ENCODE assay signal across 9 mouse cellular contexts in the genomic region with DNA sequence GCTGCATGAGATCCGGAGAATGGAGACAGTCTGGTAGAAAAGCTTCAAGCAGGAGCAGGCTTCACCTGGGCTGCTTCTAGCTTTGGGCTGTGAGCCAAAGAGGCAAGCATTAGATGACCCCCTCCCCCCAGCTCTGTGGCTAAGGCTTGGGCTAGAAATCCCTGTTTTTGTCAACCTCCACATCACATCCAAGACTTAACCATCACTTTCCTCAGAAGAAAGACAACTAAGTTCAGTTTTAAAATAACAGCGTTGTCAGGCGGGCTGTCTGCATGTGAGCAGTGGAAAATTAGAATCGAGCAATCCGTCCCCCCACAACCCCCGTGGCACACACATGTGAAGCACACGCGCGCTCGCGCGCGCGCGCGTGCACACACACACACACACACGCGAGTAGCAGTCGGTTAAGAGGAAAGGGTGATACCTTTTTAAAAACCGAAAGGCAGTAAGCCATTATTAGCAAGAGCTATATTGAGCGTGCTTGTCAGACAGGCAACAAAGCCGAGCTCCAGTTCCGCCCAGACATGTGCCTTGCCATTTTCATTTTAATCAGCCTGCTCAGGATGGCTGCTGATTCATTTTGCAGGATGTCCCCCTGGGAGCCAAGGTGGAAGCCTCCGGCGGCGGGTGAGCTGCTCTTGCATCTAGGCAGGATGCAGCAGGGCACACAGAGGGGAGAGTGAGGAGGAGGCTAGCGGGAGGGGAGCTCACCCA. TPM values are rescaled to one million over a fixed set of nuclear protein-coding genes. Genes with fewer than 3 reads are reported as not detected.
DNase-seq lines count a peak whose midpoint lies in the region; ATAC-seq and TF ChIP-seq lines count a peak whose summit lies in the region.
"Had no signal": no experiment of that assay in that cellular context is flagged by ENCODE, and none has a peak within 500 bp of the region (broad histone marks: within the 10 kb centered on the region; RNA-seq: fewer than 3 reads in every experiment).

No protein-coding gene starts in this region.

- H3K4me2 ChIP-seq in intestine, embryonic 14.5 days (ENCODE audit: low read length), result peak overlapping the region; percentile 30
- H3K4me2 ChIP-seq in intestine, postnatal 0 days (replicated peaks; ENCODE audit: low read depth), result no peak overlapping the region

- no peaks in the 10 kb centered on the region for H3K36me3 ChIP-seq in intestine, embryonic 14.5 days (ENCODE audit: control insufficient read depth, insufficient read depth, low read length)
- no peaks in the 10 kb centered on the region for H3K36me3 ChIP-seq in intestine, postnatal 0 days (ENCODE audit: control insufficient read depth, insufficient read depth)
- H3K36me3 ChIP-seq in hindbrain, embryonic 10.5 days, result no peaks in the 10 kb centered on the region

- no peak overlapping the region for H3K9ac ChIP-seq in intestine, embryonic 14.5 days (ENCODE audit: low read length)
- no peak overlapping the region for H3K9ac ChIP-seq in intestine, postnatal 0 days (ENCODE audit: low read depth, low read length)
- H3K9ac ChIP-seq: liver, embryonic 14.5 days had no signal

- H3K9me3 ChIP-seq in intestine, embryonic 14.5 days (ENCODE audit: control insufficient read depth, low read length), result no peaks in the 10 kb centered on the region
- no peaks in the 10 kb centered on the region for H3K9me3 ChIP-seq in intestine, postnatal 0 days (ENCODE audit: control insufficient read depth)
- H3K9me3 ChIP-seq in hindbrain, embryonic 10.5 days, result no peaks in the 10 kb centered on the region

- H3K4me1 ChIP-seq in intestine, embryonic 14.5 days (replicated peaks; ENCODE audit: control insufficient read depth, insufficient read depth, low read length), result no peaks in the 10 kb centered on the region
- no peaks in the 10 kb centered on the region for H3K4me1 ChIP-seq in intestine, postnatal 0 days (replicated peaks; ENCODE audit: control insufficient read depth, insufficient read depth, low read length)
- peaks cover 44% of the 10 kb centered on the region for H3K4me1 ChIP-seq in hindbrain, embryonic 10.5 days (replicated peaks)

- ATAC-seq in intestine, embryonic 14.5 days (replicated peaks; ENCODE audit: low FRiP score, low TSS enrichment, low read depth), result no peak
- ATAC-seq in intestine, postnatal 0 days, result no peak

- DNase-seq in intestine, embryonic 14.5 days (ENCODE audit: low spot score), result peak; percentile 55
- peak; percentile 60 for DNase-seq in embryo, embryonic 10 days (ENCODE audit: low spot score)
- DNase-seq in hindbrain, embryonic 10.5 days (ENCODE audit: low spot score), result peak; percentile 67
- DNase-seq in left cerebral cortex, postnatal 36 days (ENCODE audit: low spot score in 2 of 2), result peak; percentile 81 to 86
- DNase-seq in right cerebral cortex, postnatal 10 days (ENCODE audit: low spot score in 2 of 2), result peak; percentile 88 to 93
- DNase-seq in thymus, postnatal 25 days, result no peak
- no peak for DNase-seq in Muller cell, postnatal 12 days (ENCODE audit: inconsistent ontology term)

- intact Hi-C loops in left cerebral cortex, postnatal 36 days (cut with DNase I), result loop anchor here (2.0 to 5.0 kb wide), 2 partner anchors 236 to 385 kb away; no protein-coding TSS in a partner anchor

- TF ChIP-seq CTCF in intestine, postnatal 0 days (IDR thresholded peaks at IDR 0.05; ENCODE audit: low read depth), result no peak

- peak overlapping the region; percentile 0; the same call in 1 of the 2 replicates for H3K4me3 ChIP-seq in intestine, embryonic 14.5 days (ENCODE audit: low read depth, low read length)
- no peak overlapping the region for H3K4me3 ChIP-seq in intestine, postnatal 0 days (ENCODE audit: low read depth, low read length)
- peak overlapping the region; percentile 55 for H3K4me3 ChIP-seq in hindbrain, embryonic 10.5 days

- peaks cover 25% of the 10 kb centered on the region for H3K27me3 ChIP-seq in intestine, embryonic 14.5 days (replicated peaks; ENCODE audit: control insufficient read depth, insufficient read depth, low read length)
- H3K27me3 ChIP-seq in intestine, postnatal 0 days (replicated peaks; ENCODE audit: control insufficient read depth, insufficient read depth, low read length), result no peaks in the 10 kb centered on the region; the same call in none of the 2 replicates
- peaks cover 22% of the 10 kb centered on the region for H3K27me3 ChIP-seq in hindbrain, embryonic 10.5 days (ENCODE audit: insufficient read depth, poor library complexity, severe bottlenecking)

- 2% methylated on average over 27 of the region's 27 CpGs for WGBS in intestine, embryonic 14.5 days
- WGBS in intestine, postnatal 0 days, result 4% methylated on average over 27 of the region's 27 CpGs
- 1% methylated on average over 27 of the region's 27 CpGs for WGBS in hindbrain, embryonic 10.5 days

- peak overlapping the region; percentile 33; the same call in 1 of the 2 replicates for H3K27ac ChIP-seq in intestine, embryonic 14.5 days (ENCODE audit: low read depth)
- H3K27ac ChIP-seq in intestine, postnatal 0 days (ENCODE audit: low read depth, low read length), result no peak overlapping the region
- peak overlapping the region; percentile 88 for H3K27ac ChIP-seq in hindbrain, embryonic 10.5 days
- H3K27ac ChIP-seq: liver, embryonic 14.5 days had no signal

RNA-seq across cellular contexts. Expression of gene Myt1l, which starts 1.0 kb away (rescaled TPM):
- 3.7 and 3.8 TPM in 2 replicates for polyA plus RNA-seq in intestine, embryonic 14.5 days (2014; fragmentation: Nextera tagmentation; extraction: Ambion mirVana)
- polyA plus RNA-seq in intestine, postnatal 0 days (2015; fragmentation: Nextera tagmentation; extraction: Ambion mirVana), result 1.2 and 1.8 TPM in 2 replicates
- 3.5 and 12.1 TPM in 2 replicates for polyA plus RNA-seq in hindbrain, embryonic 10.5 days (2016; fragmentation: Nextera tagmentation; extraction: Ambion mirVana)
- 100 to 1,000 TPM; 213 to 254 TPM for total RNA-seq in left cerebral cortex, postnatal 36 days (2021)
- polyA plus RNA-seq: liver, embryonic 14.5 days had no signal

Comparison
In these comparisons a context has a peak if more than half of its experiments do, and no peak if none do; other contexts are left out.
1. DNase-seq: peak in intestine, embryonic 14.5 days (single experiment), embryo, embryonic 10 days (single experiment), hindbrain, embryonic 10.5 days (single experiment), left cerebral cortex, postnatal 36 days (2 of 2) and right cerebral cortex, postnatal 10 days (2 of 2); none in thymus, postnatal 25 days (single experiment) and Muller cell, postnatal 12 days (single experiment).